Mouse (Mus musculus): ENCODE measurements around the gene Ephb4. TPM values are rescaled to one million over a fixed set of nuclear protein-coding genes. Genes with fewer than 3 reads are reported as not detected.

The Ephb4 gene
- total RNA-seq, 2 experiments from 2014 or later, result 4.9 to 6.8 TPM

GRCm38 (mm10) chr5:137337190-137337589 is 12.7 kb upstream of the Ephb4 start:
- TF ChIP-seq CTCF (IDR thresholded peaks at IDR 0.05), result no peak
- H3K4me3 ChIP-seq, result no peak overlapping the region
- H3K27ac ChIP-seq, result no peak overlapping the region
- intact Hi-C loops (cut with DNase I), result loop anchor here (5.0 to 10.0 kb wide), 3 partner anchors 258 to 828 kb away; partner anchors contain the start of genes Cops6 and Ppp1r35
- DNase-seq (ENCODE audit: extremely low spot score in 1 of 2, low spot score in 2 of 2), result no peak

GRCm38 (mm10) chr5:137338256-137338655 is 11.7 kb upstream of the Ephb4 start:
- peak; percentile 89 to 90 for DNase-seq (ENCODE audit: extremely low spot score in 1 of 2, low spot score in 2 of 2)
- Histone ChIP-seq H3K4me3 (peak overlapping the region; percentile 55), H3K27ac (peak overlapping the region; percentile 74)
- no peak for TF ChIP-seq CTCF (IDR thresholded peaks at IDR 0.05)
- intact Hi-C loops (cut with DNase I), result loop anchor here (1.0 to 10.0 kb wide), 4 partner anchors 257 to 827 kb away; partner anchors contain the start of genes Cops6 and Ppp1r35

GRCm38 (mm10) chr5:137338663-137339289 is 11.1 kb upstream of the Ephb4 start:
- DNase-seq (ENCODE audit: extremely low spot score in 1 of 2, low spot score in 2 of 2), result no peak
- peak overlapping the region; percentile 74 for H3K27ac ChIP-seq
- H3K4me3 ChIP-seq, result peak overlapping the region; percentile 55
- intact Hi-C loops (cut with DNase I), result loop anchor here (1.0 to 10.0 kb wide), 4 partner anchors 256 to 826 kb away; partner anchors contain the start of genes Cops6 and Ppp1r35
- no peak for TF ChIP-seq CTCF (IDR thresholded peaks at IDR 0.05)

- intact Hi-C loops (cut with DNase I), result loop anchor here (5.0 to 10.0 kb wide), 3 partner anchors 255 to 825 kb away; partner anchors contain the start of genes Cops6 and Ppp1r35
- no peak for DNase-seq (ENCODE audit: extremely low spot score in 1 of 2, low spot score in 2 of 2)
- Histone ChIP-seq H3K27ac (peak overlapping the region; percentile 74; the same call in 1 of the 2 replicates), H3K4me3 (peak overlapping the region; percentile 55)
- TF ChIP-seq CTCF (IDR thresholded peaks at IDR 0.05), result no peak
Observed at GRCm38 (mm10) chr5:137339290-137339979, 10.5 kb upstream of the Ephb4 start.

- no peak for TF ChIP-seq CTCF (IDR thresholded peaks at IDR 0.05)
- intact Hi-C loops (cut with DNase I), result no loop called here
- H3K4me3 ChIP-seq, result no peak overlapping the region
- DNase-seq (ENCODE audit: extremely low spot score in 1 of 2, low spot score in 2 of 2), result no peak
- no peak overlapping the region for H3K27ac ChIP-seq
Observed at GRCm38 (mm10) chr5:137340222-137340621, 9.7 kb upstream of the Ephb4 start.

GRCm38 (mm10) chr5:137342407-137343012 is 7.4 kb upstream of the Ephb4 start:
- intact Hi-C loops (cut with DNase I), result no loop called here
- no peak for TF ChIP-seq CTCF (IDR thresholded peaks at IDR 0.05)
- no peak for DNase-seq (ENCODE audit: extremely low spot score in 1 of 2, low spot score in 2 of 2)
- Histone ChIP-seq H3K4me3 (no peak overlapping the region), H3K27ac (no peak overlapping the region)

- no peak for TF ChIP-seq CTCF (IDR thresholded peaks at IDR 0.05)
- Histone ChIP-seq H3K27ac (no peak overlapping the region), H3K4me3 (no peak overlapping the region)
- DNase-seq (ENCODE audit: extremely low spot score in 1 of 2, low spot score in 2 of 2), result no peak
- intact Hi-C loops (cut with DNase I), result no loop called here
Observed at GRCm38 (mm10) chr5:137343412-137343811, 6.5 kb upstream of the Ephb4 start.

- no peak overlapping the region for H3K4me3 ChIP-seq
- TF ChIP-seq CTCF (IDR thresholded peaks at IDR 0.05), result no peak
- no peak for DNase-seq (ENCODE audit: extremely low spot score in 1 of 2, low spot score in 2 of 2)
- intact Hi-C loops (cut with DNase I), result no loop called here
- no peak overlapping the region for H3K27ac ChIP-seq
Observed at GRCm38 (mm10) chr5:137343869-137344268, 6.0 kb upstream of the Ephb4 start.

- TF ChIP-seq CTCF (IDR thresholded peaks at IDR 0.05), result no peak
- DNase-seq (ENCODE audit: extremely low spot score in 1 of 2, low spot score in 2 of 2), result no peak
- Histone ChIP-seq H3K4me3 (no peak overlapping the region), H3K27ac (no peak overlapping the region)
- intact Hi-C loops (cut with DNase I), result no loop called here
Observed at GRCm38 (mm10) chr5:137345821-137346220, 4.1 kb upstream of the Ephb4 start.

GRCm38 (mm10) chr5:137346388-137346787 is 3.5 kb upstream of the Ephb4 start:
- DNase-seq (ENCODE audit: extremely low spot score in 1 of 2, low spot score in 2 of 2), result no peak
- TF ChIP-seq CTCF (IDR thresholded peaks at IDR 0.05), result no peak
- Histone ChIP-seq H3K27ac (no peak overlapping the region), H3K4me3 (no peak overlapping the region)
- intact Hi-C loops (cut with DNase I), result no loop called here

- TF ChIP-seq CTCF (IDR thresholded peaks at IDR 0.05), result no peak
- H3K4me3 ChIP-seq, result no peak overlapping the region
- no peak for DNase-seq (ENCODE audit: extremely low spot score in 1 of 2, low spot score in 2 of 2)
- no peak overlapping the region for H3K27ac ChIP-seq
- intact Hi-C loops (cut with DNase I), result no loop called here
Observed at GRCm38 (mm10) chr5:137346983-137347382, 2.9 kb upstream of the Ephb4 start.

GRCm38 (mm10) chr5:137347856-137348255 is 2.1 kb upstream of the Ephb4 start:
- TF ChIP-seq CTCF (IDR thresholded peaks at IDR 0.05), result no peak
- DNase-seq (ENCODE audit: extremely low spot score in 1 of 2, low spot score in 2 of 2), result no peak
- Histone ChIP-seq H3K4me3 (no peak overlapping the region), H3K27ac (no peak overlapping the region)
- intact Hi-C loops (cut with DNase I), result no loop called here
